8 mouse cellular contexts compared by ENCODE assay signal in the genomic region with DNA sequence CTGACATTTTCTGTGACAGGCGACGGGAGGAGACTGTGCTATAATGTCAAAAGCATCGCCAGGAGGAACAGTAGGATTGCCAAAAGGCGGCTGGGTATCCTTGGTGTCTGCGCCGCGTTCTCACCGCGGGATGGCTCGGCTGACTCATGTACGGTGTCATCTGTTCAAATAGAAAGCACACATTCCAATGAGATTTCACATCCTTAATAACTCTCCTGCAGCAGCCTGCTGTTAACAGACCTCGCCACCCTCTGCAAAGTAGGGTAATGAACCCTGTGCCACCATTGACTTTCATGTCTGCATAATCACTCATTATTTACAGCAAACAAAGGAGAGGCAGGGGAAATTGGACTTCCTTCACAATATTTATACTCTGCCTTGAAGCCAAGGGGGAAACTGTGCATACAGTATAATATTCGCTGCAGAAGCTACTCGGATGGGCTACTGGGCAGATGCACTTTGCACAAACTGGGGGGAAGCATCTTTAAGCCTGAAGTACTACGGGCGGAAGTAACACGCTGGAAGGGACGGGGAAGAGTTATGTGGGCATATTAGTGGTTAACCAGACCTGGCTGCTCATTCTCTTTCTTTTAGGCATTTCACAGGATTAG.
A peak's percentile ranks its signal among the peaks of the same experiment; 100 is the strongest.
DNase-seq lines count a peak whose midpoint lies in the region; ATAC-seq lines count a peak whose summit lies in the region.

No protein-coding gene starts in this region.

- ATAC-seq in midbrain, embryonic 11.5 days (ENCODE audit: low FRiP score), result peak; percentile 57; the same call in 1 of the 2 replicates

- H3K36me3 ChIP-seq in midbrain, embryonic 11.5 days (ENCODE audit: control insufficient read depth, insufficient read depth, low read length), result no peaks in the 10 kb centered on the region
- H3K36me3 ChIP-seq in midbrain, embryonic 10.5 days, result peaks cover 28% of the 10 kb centered on the region

- H3K4me2 ChIP-seq in midbrain, embryonic 11.5 days, result no peak overlapping the region

- H3K9ac ChIP-seq in midbrain, embryonic 11.5 days (ENCODE audit: low read length), result no peak overlapping the region

- intact Hi-C loops in left cerebral cortex, postnatal 25 days (cut with DNase I), result no loop called here

- no peak overlapping the region for H3K4me3 ChIP-seq in midbrain, embryonic 11.5 days (ENCODE audit: low read depth, low read length)
- no peak overlapping the region for H3K4me3 ChIP-seq in midbrain, embryonic 10.5 days

- 81% methylated on average over 18 of the region's 18 CpGs for WGBS in midbrain, embryonic 11.5 days
- WGBS in midbrain, embryonic 10.5 days, result 92% methylated on average over 18 of the region's 18 CpGs

- DNase-seq in midbrain, embryonic 11.5 days (ENCODE audit: low spot score, missing footprints), result no peak
- DNase-seq in midbrain, embryonic 10.5 days (ENCODE audit: low spot score), result no peak
- peak; percentile 7 to 66 for DNase-seq in frontal cortex, adult 2 months (ENCODE audit: extremely low spot score in 1 of 2, low spot score in 1 of 2)
- DNase-seq in left cerebral cortex, postnatal 25 days (ENCODE audit: low spot score in 2 of 2), result peak; percentile 32 to 61
- peak; percentile 10 for DNase-seq in right cerebral cortex, postnatal 4 days
- no peak for DNase-seq in thymus, postnatal 0 days (ENCODE audit: low spot score)
- no peak for DNase-seq in kidney, adult 11 months
- DNase-seq in spleen, postnatal 36 days (ENCODE audit: low spot score in 2 of 2), result no peak

- peaks cover 3% of the 10 kb centered on the region; the same call in 1 of the 2 replicates for H3K4me1 ChIP-seq in midbrain, embryonic 11.5 days (ENCODE audit: control insufficient read depth, insufficient read depth, low read length)
- H3K4me1 ChIP-seq in midbrain, embryonic 10.5 days, result peaks cover 44% of the 10 kb centered on the region

- no peaks in the 10 kb centered on the region for H3K27me3 ChIP-seq in midbrain, embryonic 11.5 days (ENCODE audit: control insufficient read depth, insufficient read depth, low read length)
- 0 out of 2 replicates have a peak, but pooled peaks cover 3% of the 10 kb centered on the region for H3K27me3 ChIP-seq in midbrain, embryonic 10.5 days (ENCODE audit: low read depth, poor library complexity, severe bottlenecking)

- no peak overlapping the region for H3K27ac ChIP-seq in midbrain, embryonic 11.5 days (ENCODE audit: low read depth, low read length)
- no peak overlapping the region for H3K27ac ChIP-seq in midbrain, embryonic 10.5 days (replicated peaks)

- H3K9me3 ChIP-seq in midbrain, embryonic 11.5 days (ENCODE audit: control insufficient read depth, low read length), result no peaks in the 10 kb centered on the region
- H3K9me3 ChIP-seq in midbrain, embryonic 10.5 days (replicated peaks), result no peaks in the 10 kb centered on the region

Comparison
In these comparisons a context has a peak if more than half of its experiments do, and no peak if none do; other contexts are left out.
1. DNase-seq: peak in frontal cortex, adult 2 months (2 of 2), left cerebral cortex, postnatal 25 days (2 of 2) and right cerebral cortex, postnatal 4 days (single experiment); none in midbrain, embryonic 11.5 days (single experiment), midbrain, embryonic 10.5 days (single experiment), thymus, postnatal 0 days (single experiment), kidney, adult 11 months (single experiment) and spleen, postnatal 36 days (0 of 2).